Mouse (Mus musculus): Measurements from ENCODE around the gene Cmtm4.

The Cmtm4 gene

GRCm38 (mm10) chr8:104374864-104375846, 20.5 kb downstream of the Cmtm4 start:
- peak; percentile 50 for DNase-seq (ENCODE audit: low spot score)

GRCm38 (mm10) chr8:104374269-104374668, 21.3 kb downstream of the Cmtm4 start:
- DNase-seq (ENCODE audit: low spot score), result no peak

GRCm38 (mm10) chr8:104373779-104374178, 21.8 kb downstream of the Cmtm4 start:
- DNase-seq (ENCODE audit: low spot score), result peak; percentile 45

- DNase-seq (ENCODE audit: low spot score), result no peak
Observed at GRCm38 (mm10) chr8:104371121-104371520, 24.5 kb downstream of the Cmtm4 start.

- peak; percentile 12 for DNase-seq (ENCODE audit: low spot score)
Observed at GRCm38 (mm10) chr8:104370071-104370470, 25.5 kb downstream of the Cmtm4 start.

- no peak for DNase-seq (ENCODE audit: low spot score)
Observed at GRCm38 (mm10) chr8:104369591-104369990, 26.0 kb downstream of the Cmtm4 start.

GRCm38 (mm10) chr8:104367398-104367797, 28.2 kb downstream of the Cmtm4 start:
- no peak for DNase-seq (ENCODE audit: low spot score)

GRCm38 (mm10) chr8:104365695-104366094, 29.9 kb downstream of the Cmtm4 start:
- DNase-seq (ENCODE audit: low spot score), result no peak

- DNase-seq (ENCODE audit: low spot score), result no peak
Observed at GRCm38 (mm10) chr8:104359778-104360456, 35.7 kb downstream of the Cmtm4 start.

- no peak for DNase-seq (ENCODE audit: low spot score)
Observed at GRCm38 (mm10) chr8:104358637-104359036, 37.0 kb downstream of the Cmtm4 start.

- no peak for DNase-seq (ENCODE audit: low spot score)
Observed at GRCm38 (mm10) chr8:104354504-104354903, 41.1 kb downstream of the Cmtm4 start.

- no peak for DNase-seq (ENCODE audit: low spot score)
Observed at GRCm38 (mm10) chr8:104353186-104353585, 42.4 kb downstream of the Cmtm4 start.

GRCm38 (mm10) chr8:104350047-104350446, 45.6 kb downstream of the Cmtm4 start:
- DNase-seq (ENCODE audit: low spot score), result no peak

GRCm38 (mm10) chr8:104348971-104349370, 46.6 kb downstream of the Cmtm4 start:
- DNase-seq (ENCODE audit: low spot score), result no peak

- DNase-seq (ENCODE audit: low spot score), result no peak
Observed at GRCm38 (mm10) chr8:104346706-104347105, 48.9 kb downstream of the Cmtm4 start.

- no peak for DNase-seq (ENCODE audit: low spot score)
Observed at GRCm38 (mm10) chr8:104344622-104345021, 51.0 kb downstream of the Cmtm4 start.

- DNase-seq (ENCODE audit: low spot score), result peak; percentile 86
Observed at GRCm38 (mm10) chr8:104343957-104344356, 51.6 kb downstream of the Cmtm4 start.

- no peak for DNase-seq (ENCODE audit: low spot score)
Observed at GRCm38 (mm10) chr8:104342426-104342825, 53.2 kb downstream of the Cmtm4 start.

GRCm38 (mm10) chr8:104341678-104342077, 53.9 kb downstream of the Cmtm4 start:
- DNase-seq (ENCODE audit: low spot score), result no peak

- peak; percentile 79 for DNase-seq (ENCODE audit: low spot score)
Observed at GRCm38 (mm10) chr8:104341106-104341561, 54.5 kb downstream of the Cmtm4 start.

- DNase-seq (ENCODE audit: low spot score), result peak; percentile 82
Observed at GRCm38 (mm10) chr8:104340233-104341105, 55.1 kb downstream of the Cmtm4 start.

GRCm38 (mm10) chr8:104339983-104340232, 55.7 kb downstream of the Cmtm4 start:
- no peak for DNase-seq (ENCODE audit: low spot score)

Measured in lung, postnatal 25 days (tissue).